In genomic region chr2:120850424-120851082, GRCm38 (mm10) we compare ENCODE assay signal across 8 mouse cellular contexts. TPM values are rescaled to one million over a fixed set of nuclear protein-coding genes. Genes with fewer than 3 reads are reported as not detected.
DNase-seq lines count a peak whose midpoint lies in the region; ATAC-seq lines count a peak whose summit lies in the region.

Gene Ttbk2 (minus strand): TSS chr2:120850604.

- no peaks in the 10 kb centered on the region for H3K9me3 ChIP-seq in forebrain, embryonic 14.5 days (replicated peaks; ENCODE audit: control insufficient read depth, low read length)
- no peaks in the 10 kb centered on the region for H3K9me3 ChIP-seq in neural tube, embryonic 15.5 days (replicated peaks)

- ATAC-seq in forebrain, embryonic 14.5 days = peak; percentile 100
- peak; percentile 100 for ATAC-seq in neural tube, embryonic 15.5 days (ENCODE audit: low FRiP score)

- H3K4me2 ChIP-seq in forebrain, embryonic 14.5 days (ENCODE audit: low read length) = peak within 1 kb of the TSS; percentile 64
- peak within 1 kb of the TSS; percentile 68 for H3K4me2 ChIP-seq in neural tube, embryonic 15.5 days

- H3K9ac ChIP-seq in forebrain, embryonic 14.5 days (ENCODE audit: low read length) = peak within 1 kb of the TSS; percentile 89
- peak within 1 kb of the TSS; percentile 89 for H3K9ac ChIP-seq in neural tube, embryonic 15.5 days (replicated peaks)

- peak; percentile 97 for DNase-seq in ES-CJ7 (ENCODE audit: low read depth, low spot score)
- DNase-seq in cerebellum, adult 11 months = peak; percentile 98
- peak; percentile 99 for DNase-seq in forebrain, embryonic 14.5 days (ENCODE audit: low spot score)
- DNase-seq in heart, postnatal 14 days = peak; percentile 99
- peak; percentile 99 for DNase-seq in layer of hippocampus, adult 11-12 months (ENCODE audit: low spot score)
- DNase-seq in lung, adult 18-20 months = peak; percentile 96 to 97
- peak; percentile 97 for DNase-seq in testis, postnatal 14 days (ENCODE audit: low spot score)

- no peaks in the 10 kb centered on the region for H3K36me3 ChIP-seq in forebrain, embryonic 14.5 days (ENCODE audit: control insufficient read depth, insufficient read depth, low read length)
- no peaks in the 10 kb centered on the region for H3K36me3 ChIP-seq in neural tube, embryonic 15.5 days

- peak within 1 kb of the TSS; percentile 87 for H3K27ac ChIP-seq in forebrain, embryonic 14.5 days (ENCODE audit: low read depth, low read length)
- peak within 1 kb of the TSS; percentile 94 for H3K27ac ChIP-seq in neural tube, embryonic 15.5 days (replicated peaks)

- WGBS in forebrain, embryonic 14.5 days = under 1% methylated on average over 39 of the region's 39 CpGs
- 1% methylated on average over 38 of the region's 39 CpGs for WGBS in neural tube, embryonic 15.5 days

- intact Hi-C loops in heart, postnatal 14 days (cut with DNase I) = loop anchor here (2.0 kb wide), 1 partner anchor 120 kb away; no protein-coding TSS in a partner anchor

- H3K27me3 ChIP-seq in forebrain, embryonic 14.5 days (replicated peaks; ENCODE audit: control insufficient read depth, insufficient read depth, low read length) = no peaks in the 10 kb centered on the region
- H3K27me3 ChIP-seq in neural tube, embryonic 15.5 days (replicated peaks) = no peaks in the 10 kb centered on the region

- peaks cover 6% of the 10 kb centered on the region for H3K4me1 ChIP-seq in forebrain, embryonic 14.5 days (ENCODE audit: control insufficient read depth, insufficient read depth, low read length)
- peaks cover 22% of the 10 kb centered on the region for H3K4me1 ChIP-seq in neural tube, embryonic 15.5 days

- peak within 1 kb of the TSS; percentile 88 for H3K4me3 ChIP-seq in forebrain, embryonic 14.5 days (ENCODE audit: low read depth, low read length)
- peak within 1 kb of the TSS; percentile 97 for H3K4me3 ChIP-seq in neural tube, embryonic 15.5 days (replicated peaks)

RNA-seq across cellular contexts. Expression of gene Ttbk2, which starts in this region (rescaled TPM):
- 7.3 and 11.1 TPM in 2 replicates for polyA plus RNA-seq in forebrain, embryonic 14.5 days (2014; fragmentation: Nextera tagmentation; extraction: Ambion mirVana)
- total RNA-seq in heart, postnatal 14 days (2021) = 10 to 100 TPM; 12.0 to 14.3 TPM
- 10.5 and 13.3 TPM in 2 replicates for polyA plus RNA-seq in neural tube, embryonic 15.5 days (2015; fragmentation: Nextera tagmentation; extraction: Ambion mirVana)

Comparison
In these comparisons a context has a peak if more than half of its experiments do, and no peak if none do; other contexts are left out.
1. Peak in every context shown above with its lines: DNase-seq, ATAC-seq, H3K4me3 ChIP-seq and H3K27ac ChIP-seq.